Mouse (Mus musculus): ENCODE measurements around the gene Smdt1.
"Not testable (repeated sequence)": the region's sequence is repeated elsewhere in the genome, so short reads cannot be mapped to it uniquely, and the experiment has no call there.

Smdt1 gene

GRCm38 (mm10) chr15:82368851-82369250 is 30.1 kb downstream of the Smdt1 start:
- no peak for DNase-seq (ENCODE audit: low read depth, low spot score)

GRCm38 (mm10) chr15:82372446-82372845 is 33.7 kb downstream of the Smdt1 start:
- DNase-seq (ENCODE audit: low read depth, low spot score) = no peak

GRCm38 (mm10) chr15:82372991-82373390 is 34.2 kb downstream of the Smdt1 start:
- no peak for DNase-seq (ENCODE audit: low read depth, low spot score)

- DNase-seq (ENCODE audit: low read depth, low spot score) = no peak
Measured at GRCm38 (mm10) chr15:82374437-82374836, 35.7 kb downstream of the Smdt1 start.

- no peak for DNase-seq (ENCODE audit: low read depth, low spot score)
Measured at GRCm38 (mm10) chr15:82375855-82376254, 37.1 kb downstream of the Smdt1 start.

GRCm38 (mm10) chr15:82376393-82377138 is 37.8 kb downstream of the Smdt1 start:
- no peak for DNase-seq (ENCODE audit: low read depth, low spot score)

- no peak for DNase-seq (ENCODE audit: low read depth, low spot score)
Measured at GRCm38 (mm10) chr15:82377701-82378100, 38.9 kb downstream of the Smdt1 start.

- DNase-seq (ENCODE audit: low read depth, low spot score) = no peak
Measured at GRCm38 (mm10) chr15:82378261-82379180, 39.8 kb downstream of the Smdt1 start.

GRCm38 (mm10) chr15:82379511-82379870 is 40.7 kb downstream of the Smdt1 start:
- no peak for DNase-seq (ENCODE audit: low read depth, low spot score)

GRCm38 (mm10) chr15:82379871-82380713 is 41.3 kb downstream of the Smdt1 start, which contains the start of gene Cyp2d22:
Gene Cyp2d22 (minus strand): TSS chr15:82380260.
- DNase-seq (ENCODE audit: low read depth, low spot score) = peak; percentile 48

GRCm38 (mm10) chr15:82380714-82381062 is 41.9 kb downstream of the Smdt1 start:
- no peak for DNase-seq (ENCODE audit: low read depth, low spot score)

- no peak for DNase-seq (ENCODE audit: low read depth, low spot score)
Measured at GRCm38 (mm10) chr15:82382441-82382840, 43.7 kb downstream of the Smdt1 start.

- no peak for DNase-seq (ENCODE audit: low read depth, low spot score)
Measured at GRCm38 (mm10) chr15:82385729-82386128, 47.0 kb downstream of the Smdt1 start.

GRCm38 (mm10) chr15:82389916-82390315 is 51.2 kb downstream of the Smdt1 start:
- not testable (repeated sequence) for DNase-seq (ENCODE audit: low read depth, low spot score)

- DNase-seq (ENCODE audit: low read depth, low spot score) = not testable (repeated sequence)
Measured at GRCm38 (mm10) chr15:82393922-82394321, 55.2 kb downstream of the Smdt1 start, which contains the start of gene Cyp2d11. Gene Cyp2d11 (minus strand): TSS chr15:82394022.

GRCm38 (mm10) chr15:82395955-82396354 is 57.2 kb downstream of the Smdt1 start:
- DNase-seq (ENCODE audit: low read depth, low spot score) = not testable (repeated sequence)
